Mouse (Mus musculus): ENCODE measurements around the gene Ankle1. TPM values are rescaled to one million over a fixed set of nuclear protein-coding genes. Genes with fewer than 3 reads are reported as not detected.

Gene Ankle1
- polyA plus RNA-seq, 1 experiment from 2014 or later, result 34.8 TPM

DNA sequence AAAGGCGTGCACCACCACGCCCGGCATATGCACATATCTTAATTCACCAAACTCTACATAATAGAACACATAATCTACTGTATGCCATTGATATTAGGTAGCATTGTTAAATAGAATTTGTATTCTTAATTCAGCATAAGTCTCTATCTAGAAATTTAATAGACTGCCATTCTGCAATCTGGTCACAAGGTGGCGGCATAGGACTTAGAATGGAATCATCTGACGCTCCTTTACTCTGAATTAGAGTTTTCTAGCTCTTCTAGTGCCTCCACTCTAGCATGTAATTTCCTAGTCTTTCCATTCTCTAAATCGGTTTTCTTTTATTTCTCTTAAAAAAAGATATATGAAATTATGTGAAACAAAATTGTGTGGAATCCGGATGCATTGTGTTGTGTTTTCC is 35.6 kb downstream of the Ankle1 start:
- Histone ChIP-seq H3K9me3 (no peaks in the 10 kb centered on the region), H3K36me3 (no peaks in the 10 kb centered on the region), H3K9ac (replicated peaks) (no peak overlapping the region), H3K27ac (replicated peaks) (no peak overlapping the region), H3K4me3 (no peak overlapping the region), H3K27me3 (peaks cover 8% of the 10 kb centered on the region), H3K4me2 (replicated peaks) (no peak overlapping the region), H3K4me1 (no peaks in the 10 kb centered on the region)
- WGBS, result under 1% methylated on average over 7 of the region's 7 CpGs
- no peak for ATAC-seq (ENCODE audit: low FRiP score, low read depth)

DNA sequence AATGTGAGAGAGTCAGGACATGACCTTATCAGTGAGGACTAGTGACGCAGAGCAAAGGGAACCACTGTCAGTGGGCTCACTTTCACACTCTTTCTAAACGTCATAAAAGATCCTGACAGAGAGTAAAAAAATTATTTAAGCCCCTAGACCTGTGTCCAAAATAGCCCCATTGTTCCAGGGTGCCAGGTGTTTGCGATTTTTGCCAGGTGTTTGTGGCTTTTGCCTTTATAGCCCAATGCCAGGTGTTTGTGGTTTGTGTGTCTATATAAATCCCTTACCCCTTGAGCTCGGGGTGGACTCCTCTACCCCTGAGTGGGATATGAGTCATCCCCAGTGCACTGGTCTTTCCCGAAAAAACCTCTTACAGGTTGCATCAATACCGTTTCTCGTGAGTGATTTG is 39.3 kb downstream of the Ankle1 start:
- Histone ChIP-seq H3K27me3 (peaks cover 8% of the 10 kb centered on the region), H3K4me3 (no peak overlapping the region), H3K36me3 (no peaks in the 10 kb centered on the region), H3K4me2 (replicated peaks) (no peak overlapping the region), H3K9me3 (no peaks in the 10 kb centered on the region), H3K4me1 (no peaks in the 10 kb centered on the region), H3K27ac (replicated peaks) (no peak overlapping the region), H3K9ac (replicated peaks) (no peak overlapping the region)
- 87% methylated on average over 7 of the region's 7 CpGs for WGBS
- ATAC-seq (ENCODE audit: low FRiP score, low read depth), result no peak

DNA sequence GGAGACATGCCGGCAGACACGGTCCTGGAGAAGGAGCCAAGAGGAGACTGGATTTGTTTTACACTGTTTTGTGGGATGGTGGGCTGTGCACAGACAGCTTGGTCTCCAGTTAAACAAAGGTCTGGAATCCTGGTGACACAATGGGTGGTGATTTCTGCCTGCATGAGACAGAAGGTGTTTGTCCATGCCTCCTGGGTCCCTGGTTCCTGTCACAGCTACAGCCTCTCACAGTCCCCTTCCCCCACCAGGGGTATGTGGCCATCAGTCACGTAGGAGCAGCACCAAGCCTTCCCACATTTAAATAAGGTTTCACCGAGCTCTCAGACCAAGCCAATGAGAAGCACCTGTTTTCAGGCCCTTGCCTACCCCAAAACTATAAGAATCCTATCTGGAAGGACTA is 45.5 kb downstream of the Ankle1 start:
- Histone ChIP-seq H3K4me3 (no peak overlapping the region), H3K36me3 (peaks cover 4% of the 10 kb centered on the region; the same call in 1 of the 2 replicates), H3K9me3 (no peaks in the 10 kb centered on the region), H3K27ac (replicated peaks) (no peak overlapping the region), H3K4me2 (replicated peaks) (no peak overlapping the region), H3K27me3 (peaks cover 3% of the 10 kb centered on the region; the same call in 1 of the 2 replicates), H3K4me1 (no peaks in the 10 kb centered on the region), H3K9ac (replicated peaks) (no peak overlapping the region)
- 67% methylated on average over 4 of the region's 4 CpGs for WGBS
- no peak for ATAC-seq (ENCODE audit: low FRiP score, low read depth)

GRCm38 (mm10) chr8:71451777-71452176 is 46.0 kb downstream of the Ankle1 start:
- H3K9me3 ChIP-seq, result no peaks in the 10 kb centered on the region
- no peak overlapping the region for H3K4me2 ChIP-seq (replicated peaks)
- H3K27ac ChIP-seq (replicated peaks), result no peak overlapping the region
- H3K36me3 ChIP-seq, result peaks cover 9% of the 10 kb centered on the region
- no peaks in the 10 kb centered on the region for H3K4me1 ChIP-seq
- H3K9ac ChIP-seq (replicated peaks), result no peak overlapping the region
- 62% methylated on average over 11 of the region's 11 CpGs for WGBS
- no peak overlapping the region for H3K4me3 ChIP-seq
- H3K27me3 ChIP-seq, result peaks cover 3% of the 10 kb centered on the region; the same call in 1 of the 2 replicates
- no peak for ATAC-seq (ENCODE audit: low FRiP score, low read depth)

DNA sequence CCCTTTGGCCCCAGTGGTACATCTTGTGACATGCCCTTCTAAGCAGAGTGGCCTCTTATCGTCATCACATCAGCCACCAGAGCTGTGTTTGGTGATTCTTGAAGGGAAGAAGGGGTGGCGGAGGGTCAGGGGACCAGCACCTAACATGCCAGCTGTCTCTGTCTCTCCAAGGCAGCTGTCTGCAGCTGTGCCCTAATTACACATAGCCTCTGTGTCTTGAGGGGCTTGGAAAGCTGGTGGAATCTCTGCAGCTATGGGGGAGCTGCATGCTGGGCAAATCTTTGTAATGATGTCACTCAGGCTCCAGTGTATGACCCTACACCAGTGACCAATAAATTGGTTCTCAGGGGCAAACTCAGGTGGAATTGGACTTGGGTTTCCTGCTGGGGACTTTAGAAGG is 46.9 kb downstream of the Ankle1 start:
- Histone ChIP-seq H3K9me3 (no peaks in the 10 kb centered on the region), H3K27me3 (peaks cover 3% of the 10 kb centered on the region; the same call in 1 of the 2 replicates), H3K4me1 (no peaks in the 10 kb centered on the region), H3K4me3 (no peak overlapping the region), H3K36me3 (peaks cover 17% of the 10 kb centered on the region), H3K27ac (replicated peaks) (no peak overlapping the region), H3K9ac (replicated peaks) (no peak overlapping the region), H3K4me2 (replicated peaks) (no peak overlapping the region)
- no peak for ATAC-seq (ENCODE audit: low FRiP score, low read depth)
- 69% methylated on average over 2 of the region's 2 CpGs for WGBS

DNA sequence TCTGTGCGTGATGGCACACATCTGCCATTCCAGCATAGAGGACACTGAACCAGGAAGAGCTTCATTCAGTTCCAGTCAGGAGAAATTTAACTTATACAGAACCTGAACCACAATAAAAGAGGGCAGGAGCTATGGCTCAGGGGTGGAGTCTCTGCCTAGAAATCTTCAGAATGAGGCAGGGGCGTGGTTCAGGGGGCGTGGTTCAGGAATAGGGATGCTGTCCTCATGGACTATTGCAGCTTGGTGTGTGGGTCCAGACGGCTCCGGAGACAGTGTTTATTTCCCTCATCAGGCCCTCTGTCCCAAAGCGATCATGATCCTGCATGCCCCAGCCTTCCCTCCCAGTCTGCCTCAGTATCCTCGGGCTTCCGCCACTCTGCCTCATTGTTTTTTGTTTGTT is 48.9 kb downstream of the Ankle1 start:
- Histone ChIP-seq H3K4me3 (no peak overlapping the region), H3K27ac (replicated peaks) (no peak overlapping the region), H3K4me2 (replicated peaks) (no peak overlapping the region), H3K9me3 (no peaks in the 10 kb centered on the region), H3K4me1 (0 out of 2 replicates have a peak, but pooled peaks cover 2% of the 10 kb centered on the region), H3K27me3 (peaks cover 3% of the 10 kb centered on the region; the same call in 1 of the 2 replicates), H3K36me3 (peaks cover 37% of the 10 kb centered on the region), H3K9ac (replicated peaks) (no peak overlapping the region)
- no peak for ATAC-seq (ENCODE audit: low FRiP score, low read depth)
- 87% methylated on average over 8 of the region's 8 CpGs for WGBS

GRCm38 (mm10) chr8:71456906-71457305 is 51.1 kb downstream of the Ankle1 start:
- H3K9ac ChIP-seq (replicated peaks), result no peak overlapping the region
- H3K36me3 ChIP-seq, result peaks cover 56% of the 10 kb centered on the region
- ATAC-seq (ENCODE audit: low FRiP score, low read depth), result 0 out of 2 replicates have a peak, but pooled peaks have one; percentile 29
- H3K4me1 ChIP-seq, result peaks cover 12% of the 10 kb centered on the region
- H3K9me3 ChIP-seq, result no peaks in the 10 kb centered on the region
- H3K4me3 ChIP-seq, result no peak overlapping the region
- WGBS, result 44% methylated on average over 22 of the region's 22 CpGs
- no peak overlapping the region for H3K27ac ChIP-seq (replicated peaks)
- H3K27me3 ChIP-seq, result peaks cover 3% of the 10 kb centered on the region; the same call in 1 of the 2 replicates
- no peak overlapping the region for H3K4me2 ChIP-seq (replicated peaks)

GRCm38 (mm10) chr8:71457659-71458270 is 52.0 kb downstream of the Ankle1 start:
- Histone ChIP-seq H3K4me2 (replicated peaks) (no peak overlapping the region), H3K9me3 (no peaks in the 10 kb centered on the region), H3K27ac (replicated peaks) (no peak overlapping the region), H3K27me3 (peaks cover 3% of the 10 kb centered on the region; the same call in 1 of the 2 replicates), H3K4me1 (peaks cover 21% of the 10 kb centered on the region), H3K9ac (replicated peaks) (no peak overlapping the region), H3K36me3 (peaks cover 56% of the 10 kb centered on the region), H3K4me3 (no peak overlapping the region)
- no peak for ATAC-seq (ENCODE audit: low FRiP score, low read depth)
- WGBS, result 87% methylated on average over 20 of the region's 20 CpGs

Other genes starting within 250 kb of the Ankle1 start
- 26.0 and 28.1 TPM in 2 replicates for gene Myo9b, start 133.3 kb upstream of the Ankle1 start, polyA plus RNA-seq (2016; fragmentation: Nextera tagmentation; extraction: Ambion mirVana)
- 53.0 and 57.7 TPM in 2 replicates for gene Haus8, start 133.1 kb upstream of the Ankle1 start, polyA plus RNA-seq (2016; fragmentation: Nextera tagmentation; extraction: Ambion mirVana)
- 75.8 and 82.5 TPM in 2 replicates for gene Use1, start 39.2 kb upstream of the Ankle1 start, polyA plus RNA-seq (2016; fragmentation: Nextera tagmentation; extraction: Ambion mirVana)
- 4.5 and 6.3 TPM in 2 replicates for gene Ocel1, start 34.7 kb upstream of the Ankle1 start, polyA plus RNA-seq (2016; fragmentation: Nextera tagmentation; extraction: Ambion mirVana)
- 54.4 and 58.5 TPM in 2 replicates for gene Nr2f6, start 24.1 kb upstream of the Ankle1 start, polyA plus RNA-seq (2016; fragmentation: Nextera tagmentation; extraction: Ambion mirVana)
- gene Ushbp1, start 10.2 kb upstream of the Ankle1 start, polyA plus RNA-seq (2016; fragmentation: Nextera tagmentation; extraction: Ambion mirVana), result 5.6 and 5.9 TPM in 2 replicates
- gene Babam1, start 9.1 kb upstream of the Ankle1 start, polyA plus RNA-seq (2016; fragmentation: Nextera tagmentation; extraction: Ambion mirVana), result 91.7 and 102 TPM in 2 replicates
- gene Abhd8, start 57.6 kb downstream of the Ankle1 start, polyA plus RNA-seq (2016; fragmentation: Nextera tagmentation; extraction: Ambion mirVana), result 109 and 111 TPM in 2 replicates
- gene Mrpl34, start 58.9 kb downstream of the Ankle1 start, polyA plus RNA-seq (2016; fragmentation: Nextera tagmentation; extraction: Ambion mirVana), result 235 and 245 TPM in 2 replicates
- gene Dda1, start 63.2 kb downstream of the Ankle1 start, polyA plus RNA-seq (2016; fragmentation: Nextera tagmentation; extraction: Ambion mirVana), result 145 and 152 TPM in 2 replicates
- 14.2 and 18.7 TPM in 2 replicates for gene Ano8, start 80.0 kb downstream of the Ankle1 start, polyA plus RNA-seq (2016; fragmentation: Nextera tagmentation; extraction: Ambion mirVana)
- 15.5 and 18.3 TPM in 2 replicates for gene Gtpbp3, start 82.1 kb downstream of the Ankle1 start, polyA plus RNA-seq (2016; fragmentation: Nextera tagmentation; extraction: Ambion mirVana)
- gene Plvap, start 105.7 kb downstream of the Ankle1 start, polyA plus RNA-seq (2016; fragmentation: Nextera tagmentation; extraction: Ambion mirVana), result 26.9 and 29.5 TPM in 2 replicates
- gene Ccdc194, start 119.7 kb downstream of the Ankle1 start, polyA plus RNA-seq (2016; fragmentation: Nextera tagmentation; extraction: Ambion mirVana), result 0.13 and 0.41 TPM in 2 replicates
- 13.1 and 14.5 TPM in 2 replicates for gene Bst2, start 131.4 kb downstream of the Ankle1 start, polyA plus RNA-seq (2016; fragmentation: Nextera tagmentation; extraction: Ambion mirVana)
- 54.0 and 57.0 TPM in 2 replicates for gene Mvb12a, start 136.9 kb downstream of the Ankle1 start, polyA plus RNA-seq (2016; fragmentation: Nextera tagmentation; extraction: Ambion mirVana)
- 0.14 TPM in 2 replicates for gene Tmem221, start 152.9 kb downstream of the Ankle1 start, polyA plus RNA-seq (2016; fragmentation: Nextera tagmentation; extraction: Ambion mirVana)
- not detected in 2 replicates for gene Nxnl1, start 160.6 kb downstream of the Ankle1 start, polyA plus RNA-seq (2016; fragmentation: Nextera tagmentation; extraction: Ambion mirVana)
- gene Slc27a1, start 162.9 kb downstream of the Ankle1 start, polyA plus RNA-seq (2016; fragmentation: Nextera tagmentation; extraction: Ambion mirVana), result 38.4 and 44.4 TPM in 2 replicates
- gene Pgls, start 186.2 kb downstream of the Ankle1 start, polyA plus RNA-seq (2016; fragmentation: Nextera tagmentation; extraction: Ambion mirVana), result 215 and 216 TPM in 2 replicates
- gene Fam129c, start 191.6 kb downstream of the Ankle1 start, polyA plus RNA-seq (2016; fragmentation: Nextera tagmentation; extraction: Ambion mirVana), result 6.5 and 6.9 TPM in 2 replicates
- gene Colgalt1, start 205.0 kb downstream of the Ankle1 start, polyA plus RNA-seq (2016; fragmentation: Nextera tagmentation; extraction: Ambion mirVana), result 52.1 and 56.2 TPM in 2 replicates

All from midbrain, embryonic 12.5 days (tissue).